Mouse (Mus musculus): ENCODE measurements at regions not wholly inside any gene's neighbourhood (a gene's known extent, or its start where the extent isn't known, plus 50 kb on each side); places are given as distances from the start of the nearest gene placed in this dataset.

DNA sequence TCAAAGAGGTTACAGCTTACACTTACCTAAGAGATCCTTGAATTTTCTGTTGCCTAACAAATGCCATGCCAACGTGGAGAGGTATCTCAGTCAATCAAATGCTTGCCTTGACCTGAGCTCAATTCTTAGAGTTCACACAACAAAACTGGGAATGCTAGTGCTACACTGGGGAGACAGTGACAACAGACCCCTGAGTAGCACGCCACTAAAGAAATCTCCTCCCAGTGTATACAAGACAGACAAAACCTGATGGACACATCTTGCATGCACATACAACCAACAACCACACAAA lies 91.8 kb downstream of the A730009L09Rik start:
- peaks cover 14% of the 10 kb centered on the region for H3K4me1 ChIP-seq (ENCODE audit: control insufficient read depth, insufficient read depth, low read length)
- H3K27ac ChIP-seq (ENCODE audit: insufficient read depth, low read depth, low read length) = no peak overlapping the region
- H3K4me3 ChIP-seq (ENCODE audit: insufficient read depth, low read length) = no peak overlapping the region
- TF ChIP-seq CTCF (IDR thresholded peaks at IDR 0.05; ENCODE audit: low read depth, low read length) (no peak), POLR2A (IDR thresholded peaks at IDR 0.05; ENCODE audit: borderline replicate concordance, low read depth, low read length) (no peak)

DNA sequence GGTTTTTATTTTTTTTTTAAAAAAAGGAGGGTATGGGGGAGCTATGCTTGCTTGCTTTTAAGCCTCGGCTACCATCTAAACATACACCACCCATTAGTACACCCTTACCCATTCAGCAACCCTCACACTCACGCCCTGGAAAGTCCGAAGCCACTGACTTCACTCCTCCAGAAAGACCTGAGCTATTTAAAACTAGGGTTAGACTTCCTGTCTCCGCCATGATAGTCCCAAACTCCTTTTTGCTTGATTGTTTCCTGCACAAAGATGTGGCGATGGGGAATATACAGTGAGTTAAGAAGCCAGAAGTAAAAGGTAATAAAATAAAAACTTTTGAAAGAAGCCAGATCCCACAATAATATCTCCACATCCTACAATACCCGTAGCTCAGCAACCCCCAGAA lies 92.6 kb downstream of the A730009L09Rik start:
- Histone ChIP-seq H3K4me3 (ENCODE audit: insufficient read depth, low read length) (no peak overlapping the region), H3K27ac (ENCODE audit: insufficient read depth, low read depth, low read length) (no peak overlapping the region), H3K4me1 (ENCODE audit: control insufficient read depth, insufficient read depth, low read length) (peaks cover 14% of the 10 kb centered on the region)
- TF ChIP-seq CTCF (IDR thresholded peaks at IDR 0.05; ENCODE audit: low read depth, low read length) (no peak), POLR2A (IDR thresholded peaks at IDR 0.05; ENCODE audit: borderline replicate concordance, low read depth, low read length) (no peak)

DNA sequence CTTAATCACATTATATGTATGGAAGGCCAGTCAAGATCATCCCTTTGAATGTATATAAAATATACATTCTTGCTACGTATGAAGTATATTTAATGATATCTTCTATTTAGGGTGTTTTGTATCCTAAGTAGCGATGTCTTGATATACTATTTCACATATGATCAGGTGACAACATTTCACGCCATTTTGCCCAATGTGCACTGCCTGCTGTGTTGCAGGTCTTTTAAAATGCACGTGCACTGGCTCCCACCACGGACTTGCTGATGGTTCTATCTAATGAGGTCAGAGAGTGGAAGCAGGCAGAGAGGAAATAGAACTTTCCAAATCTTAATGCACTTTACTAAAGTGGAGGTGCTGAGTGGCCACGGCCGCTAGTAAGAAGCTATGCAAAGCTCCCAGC lies 100.8 kb downstream of the A730009L09Rik start:
- H3K4me1 ChIP-seq (ENCODE audit: control insufficient read depth, insufficient read depth, low read length) = peaks cover 4% of the 10 kb centered on the region
- TF ChIP-seq POLR2A (IDR thresholded peaks at IDR 0.05; ENCODE audit: borderline replicate concordance, low read depth, low read length) (no peak), CTCF (IDR thresholded peaks at IDR 0.05; ENCODE audit: low read depth, low read length) (no peak)
- H3K4me3 ChIP-seq (ENCODE audit: insufficient read depth, low read length) = no peak overlapping the region
- no peak overlapping the region for H3K27ac ChIP-seq (ENCODE audit: insufficient read depth, low read depth, low read length)

DNA sequence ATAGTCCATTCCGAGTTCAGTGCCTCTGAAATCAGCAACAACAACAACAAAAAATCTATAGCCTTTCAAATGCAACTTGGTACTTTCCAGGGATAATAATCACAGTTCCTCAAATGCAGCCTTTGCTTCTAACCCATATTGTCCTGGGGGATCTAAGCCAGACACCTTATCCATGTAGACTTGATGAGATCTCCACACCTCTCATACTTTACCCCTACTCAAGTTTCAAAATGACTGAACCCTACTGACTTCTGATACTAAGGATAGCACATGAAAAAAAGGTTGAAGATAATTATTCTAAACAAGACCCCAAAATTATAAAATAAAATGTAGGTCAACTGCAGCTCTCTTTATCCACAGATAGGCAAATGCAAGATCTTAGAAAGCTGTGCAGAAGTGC lies 101.2 kb downstream of the A730009L09Rik start:
- Histone ChIP-seq H3K4me1 (ENCODE audit: control insufficient read depth, insufficient read depth, low read length) (peaks cover 4% of the 10 kb centered on the region), H3K4me3 (ENCODE audit: insufficient read depth, low read length) (no peak overlapping the region), H3K27ac (ENCODE audit: insufficient read depth, low read depth, low read length) (no peak overlapping the region)

DNA sequence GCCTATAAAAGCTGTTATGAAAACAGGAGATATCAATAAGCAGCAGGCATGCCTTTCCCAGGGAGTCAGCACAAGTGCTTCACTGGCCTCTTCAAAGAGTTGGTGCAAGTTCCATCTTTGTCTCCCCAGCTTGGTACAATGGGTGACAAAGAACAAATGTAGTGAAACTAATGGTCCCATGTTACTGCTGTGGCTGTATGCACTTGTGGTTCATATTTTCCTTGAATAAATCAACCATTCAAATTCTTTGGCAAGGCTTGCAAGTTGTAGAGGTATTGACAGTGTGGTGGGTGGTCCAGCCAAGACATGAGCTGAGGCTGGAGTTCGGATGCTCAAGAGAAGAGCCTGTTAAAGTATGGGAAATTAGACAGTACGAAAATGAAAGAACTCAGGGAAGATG lies 103.5 kb downstream of the A730009L09Rik start:
- H3K27ac ChIP-seq (ENCODE audit: insufficient read depth, low read depth, low read length) = no peak overlapping the region
- no peak overlapping the region for H3K4me3 ChIP-seq (ENCODE audit: insufficient read depth, low read length)
- peaks cover 10% of the 10 kb centered on the region for H3K4me1 ChIP-seq (ENCODE audit: control insufficient read depth, insufficient read depth, low read length)
- TF ChIP-seq POLR2A (IDR thresholded peaks at IDR 0.05; ENCODE audit: borderline replicate concordance, low read depth, low read length) (no peak), CTCF (IDR thresholded peaks at IDR 0.05; ENCODE audit: low read depth, low read length) (no peak)

More for the DNA sequence above, 101.2 kb downstream of the A730009L09Rik start:
- no peak for TF ChIP-seq POLR2A (IDR thresholded peaks at IDR 0.05; ENCODE audit: borderline replicate concordance, low read depth, low read length)
- no peak for TF ChIP-seq CTCF (IDR thresholded peaks at IDR 0.05; ENCODE audit: low read depth, low read length)

DNA sequence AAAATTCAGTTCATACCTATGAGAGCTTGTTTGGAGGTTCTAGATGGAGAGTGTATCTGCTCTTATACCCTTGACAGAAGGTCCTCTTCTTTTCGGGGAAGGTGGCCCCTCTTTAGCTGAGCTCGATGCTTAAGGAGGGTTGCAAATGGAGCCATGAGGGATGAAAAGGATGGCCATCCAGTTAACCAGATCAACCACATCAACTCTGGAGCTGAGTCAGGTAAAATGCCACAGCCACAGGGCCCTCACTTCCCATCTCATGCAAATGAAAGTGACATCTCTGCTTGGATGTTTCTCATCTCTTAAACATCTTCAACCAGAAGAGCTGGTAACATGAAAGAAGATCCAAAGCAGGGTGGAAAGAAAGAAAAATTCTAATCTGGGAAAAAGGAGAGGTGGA lies 105.0 kb downstream of the A730009L09Rik start:
- Histone ChIP-seq H3K4me1 (ENCODE audit: control insufficient read depth, insufficient read depth, low read length) (peaks cover 10% of the 10 kb centered on the region), H3K27ac (ENCODE audit: insufficient read depth, low read depth, low read length) (no peak overlapping the region), H3K4me3 (ENCODE audit: insufficient read depth, low read length) (no peak overlapping the region)
- TF ChIP-seq CTCF (IDR thresholded peaks at IDR 0.05; ENCODE audit: low read depth, low read length) (no peak), POLR2A (IDR thresholded peaks at IDR 0.05; ENCODE audit: borderline replicate concordance, low read depth, low read length) (no peak)

DNA sequence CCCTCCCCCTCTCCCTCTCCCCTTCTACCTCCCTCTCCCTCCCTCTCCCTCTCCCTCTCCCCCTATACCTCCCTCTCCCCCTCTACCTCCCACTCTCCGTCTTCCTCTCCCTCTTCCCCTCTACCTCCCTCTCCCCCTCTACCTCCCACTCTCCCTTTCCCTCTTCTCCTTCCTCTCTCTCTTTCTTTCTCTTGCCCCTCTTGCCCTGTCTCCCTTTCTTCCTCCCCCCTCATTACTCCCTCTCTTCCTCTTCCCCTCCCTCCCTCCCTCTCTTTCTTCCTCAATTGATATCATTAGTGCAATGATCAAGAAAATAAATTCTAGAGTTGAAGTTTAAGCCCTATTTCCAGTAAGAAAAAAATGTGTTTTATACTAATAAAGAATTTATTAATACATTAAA lies 105.9 kb downstream of the A730009L09Rik start:
- TF ChIP-seq POLR2A (IDR thresholded peaks at IDR 0.05; ENCODE audit: borderline replicate concordance, low read depth, low read length) (no peak), CTCF (IDR thresholded peaks at IDR 0.05; ENCODE audit: low read depth, low read length) (no peak)
- H3K27ac ChIP-seq (ENCODE audit: insufficient read depth, low read depth, low read length) = peak overlapping the region; percentile 75
- H3K4me1 ChIP-seq (ENCODE audit: control insufficient read depth, insufficient read depth, low read length) = peaks cover 10% of the 10 kb centered on the region
- peak overlapping the region; percentile 66 for H3K4me3 ChIP-seq (ENCODE audit: insufficient read depth, low read length)

DNA sequence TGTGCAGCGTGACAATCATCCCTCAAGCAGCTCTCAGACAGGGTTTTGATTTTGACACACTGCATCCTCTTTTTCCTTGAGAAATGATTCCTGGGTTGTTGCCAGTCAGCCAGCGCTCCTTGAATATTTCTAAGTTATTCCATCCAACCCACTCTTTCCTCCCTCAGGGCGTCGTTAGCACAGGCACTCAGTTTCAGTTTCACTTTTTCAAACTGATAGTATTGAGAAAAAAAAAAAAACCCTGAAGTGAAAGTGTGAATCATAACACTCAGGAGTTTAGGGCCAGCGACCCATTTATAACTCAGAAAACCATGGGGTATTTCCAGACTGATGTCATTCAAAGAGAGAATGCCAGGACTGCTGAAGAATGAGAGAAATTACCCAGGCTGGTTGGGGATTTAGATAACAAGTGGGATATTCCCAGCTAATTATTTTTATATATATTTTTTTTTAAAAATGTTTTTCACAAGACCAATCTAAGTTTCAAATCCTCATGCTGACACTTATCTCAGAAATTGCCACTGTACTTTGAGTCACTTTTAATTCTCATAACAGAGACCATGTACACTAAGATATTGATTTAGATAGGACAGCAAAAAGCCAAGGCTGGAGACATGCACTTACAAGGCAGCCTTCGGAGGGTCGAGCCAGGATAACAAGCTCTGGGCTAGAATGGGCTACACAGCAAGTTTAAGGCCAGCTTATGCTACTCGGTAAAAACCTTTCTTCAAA lies 106.5 kb downstream of the A730009L09Rik start:
- H3K4me1 ChIP-seq (ENCODE audit: control insufficient read depth, insufficient read depth, low read length) = peaks cover 10% of the 10 kb centered on the region
- no peak for TF ChIP-seq CTCF (IDR thresholded peaks at IDR 0.05; ENCODE audit: low read depth, low read length)
- no peak for TF ChIP-seq POLR2A (IDR thresholded peaks at IDR 0.05; ENCODE audit: borderline replicate concordance, low read depth, low read length)
- peak overlapping the region; percentile 66 for H3K4me3 ChIP-seq (ENCODE audit: insufficient read depth, low read length)
- H3K27ac ChIP-seq (ENCODE audit: insufficient read depth, low read depth, low read length) = peak overlapping the region; percentile 75

DNA sequence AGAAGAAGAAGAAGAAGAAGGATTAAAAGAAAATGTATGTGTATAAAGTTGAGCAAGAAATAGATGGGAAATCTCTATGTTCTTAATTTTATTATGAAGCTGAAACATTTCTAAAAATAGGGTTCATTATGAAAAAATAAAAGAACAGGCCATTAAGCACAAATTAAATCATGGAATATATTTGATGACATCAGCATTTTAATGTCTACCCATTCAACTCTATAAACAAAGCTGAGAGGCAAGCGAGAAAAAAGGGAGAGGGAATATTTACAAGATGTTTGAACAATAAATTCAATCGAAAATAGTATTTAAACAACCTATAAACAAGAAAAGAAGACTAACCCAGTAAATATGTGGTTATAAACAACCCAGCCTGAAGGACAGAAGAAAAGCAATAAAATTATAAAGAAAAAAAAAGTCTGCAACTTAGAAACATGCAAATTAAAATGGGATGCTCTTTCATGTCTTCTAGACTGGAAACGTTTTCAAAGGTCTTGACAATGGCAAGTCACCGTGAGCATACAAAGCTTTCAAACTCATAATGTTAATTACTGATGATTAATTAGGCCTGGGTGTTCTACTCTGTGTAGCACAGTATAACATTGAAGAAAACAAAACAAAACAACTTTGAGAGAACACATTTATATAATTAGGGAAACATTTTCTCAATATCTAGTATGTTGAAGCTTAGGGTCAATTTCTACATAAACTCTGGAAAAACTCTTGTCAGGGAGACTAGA lies 108.6 kb downstream of the A730009L09Rik start:
- Histone ChIP-seq H3K4me3 (ENCODE audit: insufficient read depth, low read length) (no peak overlapping the region), H3K27ac (ENCODE audit: insufficient read depth, low read depth, low read length) (no peak overlapping the region), H3K4me1 (ENCODE audit: control insufficient read depth, insufficient read depth, low read length) (peaks cover 5% of the 10 kb centered on the region)
- no peak for TF ChIP-seq POLR2A (IDR thresholded peaks at IDR 0.05; ENCODE audit: borderline replicate concordance, low read depth, low read length)
- TF ChIP-seq CTCF (IDR thresholded peaks at IDR 0.05; ENCODE audit: low read depth, low read length) = no peak

DNA sequence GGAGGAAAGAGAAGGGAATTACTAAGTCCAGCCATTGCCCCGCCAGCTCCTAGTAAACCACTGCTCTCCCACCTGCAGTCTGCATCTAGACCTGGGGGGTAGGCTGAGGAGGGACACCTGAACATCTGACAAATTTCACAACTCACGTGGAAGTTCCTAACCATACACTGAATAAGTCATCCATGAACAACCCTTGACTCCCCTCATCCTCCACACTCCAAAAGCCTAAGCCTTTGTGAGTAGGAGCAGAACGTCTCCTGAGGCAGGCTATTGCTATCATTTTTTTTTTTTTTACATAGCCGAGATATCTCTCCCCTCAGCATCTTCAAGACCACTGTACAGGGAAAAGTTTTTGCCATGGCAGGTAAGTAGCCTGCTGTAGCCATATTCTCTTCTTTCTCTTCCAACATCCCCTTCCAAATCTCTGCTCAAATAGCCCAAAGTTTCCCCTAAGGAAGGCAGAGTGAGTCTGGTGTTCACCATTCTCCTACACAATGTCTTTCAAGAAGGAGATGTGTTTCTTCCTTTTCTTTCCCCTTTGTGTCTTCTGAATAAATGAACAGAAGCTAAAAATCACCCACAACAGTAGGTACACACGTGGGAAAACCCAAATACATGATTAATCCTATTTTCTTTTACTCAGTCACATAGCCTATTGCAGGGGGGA lies 109.7 kb downstream of the A730009L09Rik start:
- no peak overlapping the region for H3K27ac ChIP-seq (ENCODE audit: insufficient read depth, low read depth, low read length)
- TF ChIP-seq POLR2A (IDR thresholded peaks at IDR 0.05; ENCODE audit: borderline replicate concordance, low read depth, low read length) (no peak), CTCF (IDR thresholded peaks at IDR 0.05; ENCODE audit: low read depth, low read length) (no peak)
- H3K4me3 ChIP-seq (ENCODE audit: insufficient read depth, low read length) = no peak overlapping the region
- peaks cover 5% of the 10 kb centered on the region for H3K4me1 ChIP-seq (ENCODE audit: control insufficient read depth, insufficient read depth, low read length)
